Mouse (Mus musculus) liver, adult 2 months (tissue): ENCODE measurements around the gene Per1.

Experiments
- CTCF ChIP-seq: fragments of 200-500 bp; IDR thresholded peaks from 2 replicates; pipeline ENCODE4 v1.5.1; 2011; ENCODE audit warnings: low read depth, low read length, control low read depth
- POLR2A ChIP-seq: fragments of 200-500 bp; IDR thresholded peaks from 2 replicates; pipeline ENCODE4 v1.6.1; 2011; ENCODE audit warnings: low read length, control low read depth; ENCODE audit not compliant: insufficient read depth; ENCODE audit errors: extremely low read depth

DNA sequence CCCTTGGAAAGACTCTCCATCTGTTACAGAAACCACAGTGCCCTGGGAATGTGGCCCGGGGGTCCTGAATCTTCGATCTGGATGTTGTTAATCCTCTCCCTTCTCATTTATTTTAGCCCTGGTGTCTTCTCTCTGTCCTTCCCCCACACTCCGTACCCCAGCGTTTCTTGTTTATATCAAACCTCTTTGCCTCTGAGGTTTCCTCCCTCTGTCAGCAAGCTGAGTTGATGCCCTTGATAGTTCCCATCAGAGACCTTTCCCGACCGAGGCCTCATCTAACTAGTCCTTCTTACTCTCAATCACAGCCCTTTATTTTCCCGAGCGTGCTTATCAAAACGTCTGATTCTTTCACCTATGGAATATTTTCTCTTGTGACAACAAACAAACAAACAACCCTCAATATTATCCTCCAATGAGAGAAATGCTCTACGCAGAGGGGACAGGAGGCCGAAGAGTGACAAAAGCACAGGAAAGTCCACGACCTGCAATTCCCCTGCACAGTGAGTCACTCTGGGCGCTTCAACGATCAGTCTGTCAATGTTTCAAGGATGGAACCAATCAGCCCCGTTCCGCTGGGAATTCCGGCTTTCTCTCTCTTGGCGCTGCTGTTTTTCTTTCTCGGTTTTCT, 36.2 kb upstream of the Per1 start:
- TF ChIP-seq CTCF (no peak), POLR2A (no peak)
